Mouse (Mus musculus) induced T-regulatory cell, adult 2 months (primary cell): ENCODE data around the gene Epha2.

Experiments used
- DNase-seq: peaks from one replicate; pipeline ENCODE4 v3.0.0-alpha.2; 2012; ENCODE audit warnings: low read depth

The Epha2 gene

GRCm38 (mm10) chr4:141303402-141304222 lies 2.6 kb downstream of the Epha2 start:
- DNase-seq = no peak

- DNase-seq = no peak
Observed at GRCm38 (mm10) chr4:141304223-141304611, 3.2 kb downstream of the Epha2 start.

GRCm38 (mm10) chr4:141306057-141306456 lies 5.0 kb downstream of the Epha2 start:
- no peak for DNase-seq

DNA sequence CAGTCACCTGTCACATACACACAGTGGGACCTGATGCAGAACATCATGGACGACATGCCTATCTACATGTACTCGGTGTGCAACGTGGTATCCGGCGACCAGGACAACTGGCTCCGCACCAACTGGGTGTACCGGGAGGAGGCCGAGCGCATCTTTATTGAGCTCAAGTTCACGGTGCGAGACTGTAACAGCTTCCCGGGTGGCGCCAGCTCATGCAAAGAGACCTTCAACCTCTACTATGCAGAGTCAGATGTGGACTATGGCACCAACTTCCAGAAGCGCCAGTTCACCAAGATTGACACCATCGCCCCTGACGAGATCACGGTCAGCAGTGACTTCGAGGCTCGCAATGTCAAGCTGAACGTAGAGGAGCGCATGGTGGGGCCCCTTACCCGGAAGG lies 7.3 kb downstream of the Epha2 start:
- no peak for DNase-seq

DNA sequence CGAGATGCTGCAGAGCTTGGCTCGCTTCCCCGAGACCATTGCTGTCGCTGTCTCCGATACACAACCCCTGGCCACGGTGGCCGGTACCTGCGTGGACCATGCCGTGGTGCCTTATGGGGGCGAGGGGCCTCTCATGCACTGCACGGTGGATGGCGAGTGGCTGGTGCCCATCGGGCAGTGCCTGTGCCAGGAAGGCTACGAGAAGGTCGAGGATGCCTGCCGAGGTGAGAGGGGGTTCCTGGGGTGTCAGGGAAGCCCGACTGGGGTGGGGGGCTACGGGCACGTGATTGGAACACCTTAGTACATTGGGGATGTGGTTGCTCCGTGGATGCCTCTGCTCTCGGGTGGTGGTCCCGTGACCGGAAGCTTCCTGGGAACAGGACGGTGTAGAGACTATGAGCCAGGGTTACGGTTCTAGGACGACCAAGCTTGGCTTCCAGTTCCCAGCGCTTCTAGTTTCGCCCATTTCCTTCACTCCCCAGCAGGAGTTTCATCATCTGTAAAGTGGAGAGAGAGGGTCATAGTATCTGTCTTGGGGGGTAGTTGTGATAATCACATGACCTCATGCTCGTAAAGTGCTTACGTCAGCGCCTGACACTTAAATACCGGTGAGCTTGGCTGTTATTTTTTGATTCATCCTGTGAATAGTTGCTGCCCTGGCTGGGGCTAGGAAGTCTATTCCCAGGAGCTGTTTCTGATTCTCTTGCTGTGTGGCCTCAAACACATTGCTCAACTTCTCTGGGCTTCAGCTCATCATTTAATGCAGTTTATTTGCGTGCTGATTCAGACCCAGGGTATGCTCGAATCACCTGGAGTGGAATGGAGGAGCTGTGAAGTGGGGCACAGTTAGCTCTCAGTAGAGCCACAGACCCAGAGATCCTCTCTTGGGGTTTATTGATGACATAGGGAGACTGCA lies 8.1 kb downstream of the Epha2 start:
- DNase-seq = no peak

GRCm38 (mm10) chr4:141309773-141310145 lies 8.7 kb downstream of the Epha2 start:
- no peak for DNase-seq

DNA sequence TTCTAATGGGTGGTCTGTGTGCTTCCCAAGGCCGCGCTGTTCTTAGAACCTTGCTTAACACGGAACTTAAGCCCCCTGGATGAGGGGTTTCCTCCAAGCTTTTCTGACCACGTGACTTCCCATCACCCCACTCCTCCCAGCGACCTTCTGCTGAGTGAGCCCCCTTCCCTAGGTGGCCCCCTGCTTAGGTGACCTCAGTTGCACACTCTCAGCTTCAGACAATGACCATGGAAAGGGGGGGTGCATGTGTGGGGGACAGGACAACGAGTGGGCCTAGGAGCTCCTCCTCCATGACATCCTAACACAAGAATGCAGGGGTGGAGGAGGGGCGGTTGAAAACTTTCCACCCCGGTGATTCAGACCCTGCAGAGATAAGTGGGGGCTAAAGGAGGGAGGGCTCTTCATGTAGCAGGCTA lies 9.2 kb downstream of the Epha2 start:
- no peak for DNase-seq

DNA sequence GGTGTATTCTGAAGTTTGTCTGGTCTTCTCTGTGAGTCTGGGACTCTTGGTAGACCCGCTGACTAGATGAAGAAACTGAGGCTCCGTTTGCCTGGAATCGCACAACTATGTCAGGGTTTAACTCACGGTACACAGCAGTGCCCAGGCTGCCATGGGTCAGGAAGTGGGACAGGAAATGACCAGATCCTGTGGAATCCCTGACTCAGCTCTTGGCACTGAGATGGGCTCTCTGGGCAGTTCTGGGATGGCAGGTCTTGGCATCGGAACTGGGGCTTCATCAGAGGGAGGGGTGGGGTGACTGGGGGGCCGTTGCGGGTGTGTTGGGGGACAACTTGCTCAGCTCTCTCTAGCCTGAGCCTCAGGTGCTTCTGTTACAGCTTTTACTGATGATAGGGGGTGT lies 10.0 kb downstream of the Epha2 start:
- DNase-seq = no peak

DNA sequence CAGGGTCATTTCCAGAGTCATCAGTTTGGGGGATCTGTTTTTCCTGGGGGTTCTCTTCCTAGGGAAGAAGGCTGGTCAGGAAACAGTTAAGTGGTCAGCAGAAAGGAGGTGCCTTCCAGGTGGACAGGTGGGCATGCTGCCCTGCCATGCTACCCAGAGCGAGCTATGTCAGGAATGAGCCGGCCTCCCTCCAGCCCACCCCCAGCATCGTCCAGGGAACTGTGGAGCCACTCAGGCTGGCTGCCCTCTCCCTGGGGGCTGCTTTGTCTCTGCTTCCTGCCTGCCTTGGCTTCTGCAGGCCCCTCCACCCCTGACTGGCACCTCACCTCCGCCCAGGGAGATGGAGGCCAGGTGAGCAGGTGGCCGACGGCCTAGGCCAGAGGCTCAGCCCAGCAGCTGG lies 10.5 kb downstream of the Epha2 start:
- no peak for DNase-seq

DNA sequence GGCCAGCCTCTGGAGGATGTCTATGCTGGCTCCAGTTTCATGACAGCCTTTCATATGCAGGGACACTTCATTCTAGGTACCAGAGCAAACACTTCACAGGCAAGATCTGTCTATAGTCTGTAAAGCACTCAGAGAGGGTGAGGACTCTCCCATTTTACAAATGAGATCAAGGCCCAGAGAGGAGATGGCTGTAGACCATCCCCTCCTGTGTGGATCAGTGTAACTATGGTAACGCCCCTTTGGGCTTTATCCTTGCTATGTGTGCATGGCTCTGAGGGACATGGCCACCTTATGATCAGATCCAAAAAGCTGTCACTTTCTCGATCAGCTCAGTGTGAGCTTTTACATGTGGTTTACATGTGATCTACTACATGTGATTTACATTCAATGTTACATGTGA lies 10.9 kb downstream of the Epha2 start:
- no peak for DNase-seq

GRCm38 (mm10) chr4:141312513-141313131 lies 11.6 kb downstream of the Epha2 start:
- DNase-seq = no peak

- no peak for DNase-seq
Observed at GRCm38 (mm10) chr4:141313481-141313880, 12.4 kb downstream of the Epha2 start.

DNA sequence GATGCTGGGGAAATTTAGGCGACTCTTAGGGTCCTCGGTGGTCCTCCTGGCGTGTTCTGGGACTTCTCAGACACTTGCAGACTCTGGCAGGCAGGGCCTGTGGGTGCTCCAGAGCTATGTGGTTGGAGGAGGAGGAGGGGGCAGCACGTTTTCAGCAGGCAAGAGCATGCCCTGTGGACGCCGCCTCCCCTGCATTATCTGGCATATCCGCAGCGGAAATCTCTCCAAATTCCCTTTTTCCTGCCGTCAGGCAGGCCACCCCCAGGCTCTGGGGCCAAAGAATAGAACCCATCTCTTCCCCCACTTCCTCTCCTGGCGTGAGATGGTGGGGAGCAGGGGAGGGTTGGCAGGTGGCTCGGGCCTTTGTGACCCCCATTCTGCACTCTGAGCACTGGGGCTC lies 12.9 kb downstream of the Epha2 start:
- no peak for DNase-seq

DNA sequence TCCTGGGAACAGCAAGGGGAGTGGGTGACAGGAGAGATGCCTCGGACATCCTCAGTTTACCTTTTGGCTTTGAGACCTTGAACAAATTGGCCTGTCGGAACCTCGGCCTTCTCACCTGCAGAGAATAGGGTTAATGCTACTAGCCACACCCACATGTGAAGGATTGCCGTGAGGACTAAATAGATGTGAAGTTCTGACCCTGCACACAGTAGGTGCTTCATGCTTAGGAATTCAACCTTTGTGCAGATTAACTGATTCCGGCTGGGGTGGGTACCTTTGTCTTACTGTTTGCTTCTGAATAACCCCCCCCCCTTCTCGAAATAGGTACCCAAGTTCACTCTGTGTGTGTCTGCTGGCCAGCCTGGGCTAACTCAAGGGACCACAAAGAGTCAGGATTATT lies 13.7 kb downstream of the Epha2 start:
- no peak for DNase-seq

GRCm38 (mm10) chr4:141316023-141316422 lies 15.0 kb downstream of the Epha2 start:
- no peak for DNase-seq

- DNase-seq = no peak
Observed at GRCm38 (mm10) chr4:141316498-141317180, 15.6 kb downstream of the Epha2 start.

DNA sequence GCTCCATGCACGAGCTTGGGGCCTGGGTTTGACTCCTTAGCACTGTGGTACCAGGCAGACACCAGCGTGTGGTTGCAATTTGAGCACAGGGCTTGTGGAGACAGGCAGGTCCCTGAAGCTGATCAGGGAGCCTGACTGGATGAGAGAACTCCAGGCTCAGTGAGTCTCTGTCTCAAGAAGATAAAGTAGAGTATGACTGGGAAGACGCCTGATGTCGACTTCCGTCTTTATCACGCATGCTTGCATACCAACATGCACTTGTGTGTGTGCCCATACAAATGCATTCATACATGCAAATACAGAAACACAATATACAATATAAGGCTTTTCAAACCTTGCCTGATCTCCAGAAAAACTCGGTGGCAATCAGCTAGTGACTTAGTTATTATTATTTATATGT lies 16.9 kb downstream of the Epha2 start:
- no peak for DNase-seq

DNA sequence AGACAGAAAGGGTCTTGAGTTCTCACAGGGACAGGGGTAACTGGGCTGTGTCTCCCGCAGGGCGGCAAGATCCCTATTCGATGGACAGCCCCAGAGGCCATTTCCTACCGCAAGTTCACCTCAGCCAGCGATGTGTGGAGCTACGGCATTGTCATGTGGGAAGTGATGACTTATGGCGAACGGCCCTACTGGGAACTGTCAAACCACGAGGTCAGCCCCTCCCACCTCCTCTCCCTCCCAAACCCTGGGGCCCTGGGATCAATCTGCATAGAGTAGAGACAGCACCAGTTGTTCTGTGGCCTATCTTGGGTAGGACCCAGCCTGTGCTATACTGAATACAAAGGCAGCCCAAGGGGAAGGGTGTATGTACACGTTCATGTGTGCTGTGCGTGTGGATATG lies 21.5 kb downstream of the Epha2 start:
- DNase-seq = no peak

DNA sequence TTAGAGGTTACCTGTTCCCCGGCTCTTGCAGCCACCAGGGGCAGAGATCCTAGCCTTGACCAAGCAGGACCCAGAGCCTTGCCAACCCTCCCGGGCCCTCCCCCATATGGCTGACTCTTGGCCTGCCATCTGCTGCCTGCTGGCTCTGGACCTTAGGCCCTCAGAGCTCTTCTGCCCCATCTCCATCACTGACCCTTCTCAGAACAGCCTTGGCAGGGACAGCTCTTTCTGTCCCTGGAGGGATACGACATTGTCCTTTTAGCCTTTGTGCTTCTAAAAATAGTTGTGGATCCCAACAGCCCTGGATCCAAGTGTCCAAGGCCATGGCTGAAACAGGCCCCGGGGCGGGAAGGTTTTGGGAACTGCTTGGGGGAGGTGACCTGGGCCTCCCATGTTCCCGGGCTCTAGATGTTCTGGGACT lies 23.7 kb downstream of the Epha2 start:
- no peak for DNase-seq

DNA sequence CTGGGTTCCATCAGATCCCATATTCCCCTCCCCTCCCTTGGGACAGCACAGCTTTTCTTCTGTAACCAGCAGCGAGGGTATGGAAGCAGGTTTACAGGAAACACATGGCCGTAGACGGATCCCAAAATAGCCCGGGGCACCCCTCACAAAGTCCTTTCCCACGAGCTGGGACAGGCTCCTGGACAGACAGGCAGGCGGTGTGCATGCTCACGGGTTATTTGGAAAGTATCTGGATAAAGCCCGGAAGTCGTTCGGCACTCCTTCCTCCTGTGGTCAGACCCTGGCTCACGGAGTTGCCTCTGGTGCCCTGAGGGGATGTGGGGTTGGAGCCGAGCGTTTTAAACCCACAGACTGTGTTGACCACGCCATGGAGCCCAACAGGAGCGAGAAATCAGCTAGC lies 24.6 kb downstream of the Epha2 start:
- no peak for DNase-seq

- DNase-seq = no peak
Observed at GRCm38 (mm10) chr4:141327075-141327474, 26.0 kb downstream of the Epha2 start.

GRCm38 (mm10) chr4:141328742-141329141 lies 27.7 kb downstream of the Epha2 start:
- DNase-seq = no peak
